Mouse (Mus musculus) cerebral cortex, adult 2 months (tissue): ENCODE data around the gene Timm8b.

Experiments
- WGBS: fragments of 180-500 bp; shearing (Covaris S2); methylation state at CpG from one replicate; pipeline ENCODE4 v1.1.7; 2018; 5-methylcytosine and 5-hydroxymethylcytosine counted together

Timm8b gene

DNA sequence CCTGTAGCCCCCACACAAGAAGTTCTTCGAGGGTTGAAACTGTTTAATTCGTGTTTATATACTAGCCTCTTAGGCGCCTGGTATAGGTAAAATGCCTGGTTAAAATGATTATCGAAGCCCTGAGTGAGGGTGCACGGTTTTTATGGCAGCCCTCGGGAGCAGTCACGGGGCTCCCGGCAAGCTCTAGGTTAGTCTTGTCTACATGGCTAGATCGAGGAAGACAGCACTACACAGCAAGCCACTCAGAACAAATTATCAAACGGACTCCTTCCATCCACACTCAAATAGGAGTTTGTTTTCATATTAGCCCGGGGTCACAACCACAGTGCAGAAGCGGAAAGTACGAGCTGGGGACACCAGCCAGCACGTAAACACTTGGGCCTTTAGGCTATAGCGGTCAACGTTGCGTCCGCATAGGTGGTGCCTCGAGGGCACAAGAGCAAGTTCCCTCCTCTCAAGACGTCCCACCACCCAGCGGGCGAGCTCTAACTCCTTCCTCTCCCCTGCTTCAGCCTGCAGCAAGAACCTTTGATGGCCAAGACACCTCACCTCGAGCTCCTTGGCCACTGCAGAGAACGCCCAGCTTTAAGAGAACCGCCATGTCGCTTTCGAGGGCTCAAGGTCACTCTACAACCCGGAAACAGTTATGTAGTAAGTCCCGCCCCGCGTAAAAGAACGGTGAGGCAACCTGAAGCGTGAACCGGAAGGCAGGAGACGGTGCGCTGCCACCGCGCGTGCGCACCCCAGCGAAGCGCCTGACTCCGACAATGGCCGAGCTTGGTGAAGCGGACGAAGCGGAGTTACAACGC, at the start of gene Timm8b, which contains the start of gene Sdhd:
Gene Timm8b (plus strand): TSS at position 722 of the 809 bp plus-strand sequence.
Gene Sdhd (minus strand): TSS at position 624 of the 809 bp plus-strand sequence.
- WGBS = under 1% methylated on average over 48 of the region's 48 CpGs

DNA sequence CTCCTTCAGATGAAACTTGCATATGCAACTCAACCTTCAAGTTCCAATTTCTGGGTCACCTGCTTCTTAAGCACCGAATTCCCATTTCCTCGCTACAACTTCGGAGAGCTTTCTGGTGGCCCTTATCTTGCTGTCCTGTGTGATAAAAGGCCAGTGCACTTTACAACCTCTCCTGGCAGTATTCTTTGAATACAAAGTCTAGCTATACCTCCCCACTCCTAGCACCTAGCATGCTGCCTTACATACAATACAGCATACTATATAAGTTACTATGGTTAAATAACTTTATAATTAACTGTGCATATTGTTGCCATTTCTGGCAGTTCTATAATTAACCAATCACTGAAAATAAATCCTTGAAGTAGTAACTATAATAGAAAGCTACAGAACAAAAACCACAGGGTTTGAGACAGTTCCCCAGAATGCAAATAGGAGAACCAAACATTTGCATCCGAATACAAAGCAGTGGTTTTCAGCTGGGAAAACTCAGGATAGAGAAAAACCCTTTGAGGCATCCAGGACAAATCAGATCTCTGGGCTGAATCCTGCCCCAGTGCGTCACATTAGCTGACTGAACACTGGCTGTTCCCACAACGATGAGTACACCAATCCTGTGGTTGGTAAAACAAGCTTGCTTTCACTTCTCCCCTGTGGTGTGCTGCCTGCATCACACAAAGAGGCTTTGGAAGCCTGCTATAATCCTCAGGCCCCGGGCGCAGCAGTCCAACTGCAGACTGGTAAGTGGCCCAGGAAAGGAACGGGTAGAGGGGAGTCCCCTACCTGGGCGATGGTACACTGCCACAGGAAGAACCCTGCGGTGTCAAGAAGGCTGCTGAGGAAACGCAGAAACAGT, 49.2 kb upstream of the Timm8b start, which contains the start of gene Il18:
Gene Il18 (plus strand): TSS at position 587 of the 853 bp plus-strand sequence.
- WGBS = 21% methylated on average over 12 of the region's 12 CpGs

DNA sequence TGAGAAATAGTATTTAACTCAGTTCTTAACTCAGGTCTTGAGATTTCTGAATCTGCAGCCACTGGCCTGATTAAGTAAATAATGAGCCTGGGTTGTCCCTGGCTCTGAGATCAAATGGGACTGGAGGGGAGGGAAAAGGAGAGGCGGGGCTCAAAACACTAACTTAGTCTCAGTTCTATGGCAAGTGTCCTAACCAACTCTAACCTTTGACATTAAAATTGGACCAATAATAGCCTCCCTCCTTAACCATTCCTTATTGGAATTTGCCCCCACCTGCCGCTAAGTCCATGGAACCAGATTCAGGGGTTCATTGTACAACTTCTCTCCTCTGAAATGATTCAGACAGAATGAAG, 48.6 kb upstream of the Timm8b start, which contains the start of gene Bco2:
Gene Bco2 (minus strand): TSS at position 88 of the 353 bp plus-strand sequence.
- 44% methylated on average over 2 of the region's 2 CpGs for WGBS

DNA sequence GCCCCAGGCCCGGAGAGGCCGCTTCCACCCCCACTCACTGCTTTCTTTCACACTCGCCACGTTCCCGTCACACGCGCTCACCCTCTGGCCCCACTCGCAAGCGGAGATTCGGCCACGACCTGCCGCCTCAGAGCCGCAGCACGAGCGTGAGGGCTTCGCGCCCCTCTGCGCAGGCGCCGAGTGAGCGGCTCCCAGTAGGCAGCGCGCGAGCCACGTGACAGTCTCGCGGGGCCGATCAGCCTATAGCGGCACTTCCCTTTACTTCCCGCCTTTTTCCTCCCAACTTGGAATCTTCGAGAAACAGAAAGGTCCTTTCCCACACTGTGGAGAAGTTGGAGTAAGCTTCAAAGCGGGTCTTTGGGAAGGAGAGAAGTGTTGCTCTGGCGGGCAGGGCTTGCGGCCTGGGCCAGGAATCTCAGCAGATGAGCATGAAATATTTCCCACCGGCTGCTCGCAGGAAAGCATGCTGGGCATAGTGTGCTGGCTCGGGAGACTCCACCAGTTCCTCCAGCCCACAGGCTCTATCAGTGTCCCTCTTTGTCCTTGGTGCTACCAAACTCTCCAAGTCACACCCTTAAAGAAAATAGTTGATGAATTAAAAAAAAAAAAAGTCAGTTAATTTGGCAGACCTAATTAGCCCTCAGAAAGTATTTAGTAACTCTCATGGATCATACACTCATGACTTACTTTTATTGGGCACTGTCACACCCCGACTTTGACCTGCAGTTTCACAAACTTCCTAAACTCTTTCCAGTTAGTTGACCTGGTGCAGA, 42.4 kb upstream of the Timm8b start, which contains the start of gene Tex12:
Gene Tex12 (minus strand): TSS at position 181 of the 773 bp plus-strand sequence.
- WGBS = 90% methylated on average over 38 of the region's 38 CpGs

DNA sequence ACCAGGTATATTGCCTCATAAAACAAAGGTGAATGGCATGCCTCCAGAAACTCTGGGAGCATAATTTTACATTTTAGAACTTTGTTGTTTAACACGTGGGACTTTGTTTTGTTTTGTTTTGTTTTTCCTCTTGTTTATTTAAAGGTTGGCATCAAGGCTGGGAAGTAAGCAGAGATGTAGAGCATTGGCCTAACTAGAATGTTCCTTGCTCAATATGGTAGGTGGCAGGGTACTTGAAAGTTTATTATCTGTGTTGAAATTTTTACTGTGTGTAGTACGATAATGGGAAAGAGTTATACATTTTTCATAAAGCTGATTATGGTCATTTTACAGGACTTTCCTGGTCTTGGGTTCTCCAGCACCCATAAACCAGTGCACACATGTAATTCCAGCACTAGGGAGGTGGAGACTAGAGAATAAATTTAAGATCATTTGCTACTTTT, 41.8 kb upstream of the Timm8b start:
- 86% methylated on average over 2 of the region's 2 CpGs for WGBS

GRCm38 (mm10) chr9:50565173-50565572, 38.5 kb upstream of the Timm8b start:
- 78% methylated on average over 7 of the region's 7 CpGs for WGBS

GRCm38 (mm10) chr9:50565940-50566339, 37.8 kb upstream of the Timm8b start:
- 76% methylated on average over 4 of the region's 4 CpGs for WGBS

GRCm38 (mm10) chr9:50567372-50567771, 36.3 kb upstream of the Timm8b start:
- 84% methylated on average over 4 of the region's 4 CpGs for WGBS

GRCm38 (mm10) chr9:50567881-50568280, 35.8 kb upstream of the Timm8b start:
- WGBS = 83% methylated on average over 2 of the region's 2 CpGs

DNA sequence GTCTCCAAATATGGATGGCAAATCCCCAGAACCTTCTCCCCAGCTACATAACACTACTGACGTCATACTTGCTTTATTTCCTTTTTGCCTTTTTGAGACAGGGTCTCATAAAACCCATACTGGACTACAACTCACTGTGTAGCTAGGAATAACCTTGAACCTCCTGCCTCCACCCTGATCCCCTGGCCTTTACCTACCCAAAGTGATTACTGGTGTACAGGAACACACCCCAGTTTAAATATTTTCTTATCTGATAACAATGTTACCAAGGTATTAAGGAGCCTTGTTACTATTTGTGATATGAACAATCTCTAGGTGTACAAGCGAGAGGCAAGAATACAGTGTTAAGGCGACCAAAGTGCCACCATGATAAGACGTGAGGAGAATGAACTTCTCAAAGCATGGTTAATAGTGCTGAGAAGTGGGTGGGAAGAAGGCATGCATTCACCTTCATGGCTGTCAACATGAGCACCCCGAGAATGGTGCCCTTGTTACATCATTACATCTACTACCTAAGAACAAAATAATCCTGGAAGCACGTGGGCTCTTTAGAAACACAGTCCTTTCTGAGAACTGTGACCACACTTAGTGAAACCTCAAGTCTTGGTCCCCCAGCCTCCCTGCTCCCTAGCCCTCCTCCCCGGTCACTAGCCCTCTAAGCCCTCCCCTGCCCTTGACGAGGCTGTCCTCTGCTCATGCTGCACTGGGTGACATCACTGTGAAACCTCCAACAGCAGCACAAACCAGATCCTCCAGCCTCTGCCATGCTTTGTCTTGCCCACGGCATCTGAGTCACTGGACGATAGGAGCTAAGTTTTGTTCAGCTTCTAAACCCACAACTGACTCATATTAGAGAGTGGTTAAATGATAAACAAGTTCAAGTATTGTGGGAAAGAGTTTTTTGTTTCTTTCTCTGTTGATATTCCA, 33.8 kb upstream of the Timm8b start:
- 80% methylated on average over 10 of the region's 10 CpGs for WGBS

GRCm38 (mm10) chr9:50580370-50580769, 23.3 kb upstream of the Timm8b start:
- WGBS = 58% methylated on average over 4 of the region's 4 CpGs

DNA sequence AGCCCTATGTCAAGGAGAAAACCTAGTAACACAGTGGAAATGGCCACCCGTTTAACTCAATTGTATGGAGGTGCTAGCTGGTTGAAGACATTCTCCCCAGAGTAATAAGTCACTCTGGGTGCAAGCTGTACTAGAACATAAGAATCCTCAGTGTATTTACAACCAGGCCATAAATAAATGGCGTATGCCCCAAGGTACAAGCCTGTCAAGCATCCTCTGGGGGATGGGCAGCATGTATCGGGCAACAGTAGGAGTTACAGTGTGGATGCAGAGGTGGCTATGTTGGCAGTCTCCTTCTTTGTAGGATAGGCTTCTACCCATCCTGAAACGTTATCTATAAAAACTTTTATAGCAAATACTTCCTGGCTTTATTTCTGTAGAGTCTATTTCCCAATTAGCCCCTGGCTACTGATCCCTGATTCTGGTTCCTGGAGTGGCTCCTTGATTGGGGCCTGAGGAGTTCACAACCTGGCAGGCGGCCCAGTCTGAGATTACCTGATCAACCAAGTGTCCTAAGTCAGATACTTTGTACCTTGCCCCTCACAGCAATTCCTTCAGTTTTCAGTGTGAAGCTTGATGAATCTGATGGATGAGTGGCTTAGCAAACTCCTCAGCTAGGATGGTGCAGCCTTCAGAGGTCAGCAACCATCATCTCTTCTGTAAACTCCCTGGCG, 18.4 kb upstream of the Timm8b start:
- WGBS = 86% methylated on average over 6 of the region's 6 CpGs

DNA sequence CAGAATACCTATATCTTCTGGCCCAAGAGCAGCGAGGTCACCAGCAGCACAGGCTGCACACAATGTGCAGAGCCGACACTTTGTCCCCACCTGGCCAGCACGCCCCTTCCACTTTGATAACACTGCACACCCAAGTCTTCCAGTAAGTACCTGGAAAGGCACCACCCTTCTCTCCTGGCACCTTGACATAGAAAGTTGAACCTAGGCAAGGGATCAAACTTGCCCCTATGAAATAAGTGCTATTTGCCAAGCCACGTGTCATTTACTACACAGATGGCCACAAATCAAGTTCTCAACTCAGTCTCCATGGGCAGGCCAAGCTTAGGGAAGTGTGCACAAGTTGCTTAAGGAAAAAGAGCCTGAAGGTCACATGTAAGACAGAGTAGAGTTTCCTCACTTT, 16.8 kb upstream of the Timm8b start:
- WGBS = 86% methylated on average over 4 of the region's 4 CpGs

- WGBS = 65% methylated on average over 10 of the region's 10 CpGs
These were observed 12.7 kb upstream of the Timm8b start for GRCm38 (mm10) chr9:50590856-50591518.

GRCm38 (mm10) chr9:50592955-50593354, 10.8 kb upstream of the Timm8b start:
- whole genome bisulfite sequencing = 89% methylated on average over 9 of the region's 9 CpGs

GRCm38 (mm10) chr9:50593544-50593943, 10.2 kb upstream of the Timm8b start:
- 79% methylated on average over 3 of the region's 3 CpGs for WGBS

GRCm38 (mm10) chr9:50594794-50595417, 8.8 kb upstream of the Timm8b start:
- 83% methylated on average over 12 of the region's 12 CpGs for WGBS

DNA sequence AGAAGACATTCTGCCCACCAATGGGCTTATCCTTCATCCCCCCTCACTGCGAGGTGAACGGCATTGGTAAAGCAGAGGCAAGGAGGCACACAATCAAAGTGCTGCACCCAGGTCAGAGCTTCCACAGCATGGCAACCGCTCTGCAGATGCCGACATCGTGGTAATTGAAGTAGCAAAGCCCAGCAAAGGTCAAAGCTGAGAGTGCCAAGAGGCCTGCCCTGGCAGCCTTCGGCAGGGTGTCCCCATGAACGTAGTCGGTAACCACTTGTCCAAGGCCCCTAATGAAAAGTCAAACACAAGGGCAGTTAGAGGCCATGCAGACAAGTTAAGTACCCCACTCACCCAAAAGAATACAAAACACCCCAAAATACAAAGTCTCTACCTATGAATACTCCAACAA, 6.7 kb upstream of the Timm8b start:
- WGBS = 92% methylated on average over 8 of the region's 8 CpGs

GRCm38 (mm10) chr9:50601536-50601935, 2.2 kb upstream of the Timm8b start:
- 71% methylated on average over 6 of the region's 6 CpGs for WGBS
